Mouse (Mus musculus): ENCODE data around the gene Kansl1.

GRCm38 (mm10) chr11:104512436-104512835 lies 43.8 kb upstream of the Kansl1 start:
- TF ChIP-seq ZC3H11A (IDR thresholded peaks at IDR 0.05; ENCODE audit: borderline replicate concordance, low read depth, low read length): no peak
- no peak for TF ChIP-seq CHD2 (IDR thresholded peaks at IDR 0.05; ENCODE audit: low read depth, low read length)
- no peak for TF ChIP-seq MAFK (IDR thresholded peaks at IDR 0.05; ENCODE audit: insufficient read depth, low read depth, low read length)
